Mouse (Mus musculus) stomach, embryonic 15.5 days (tissue): ENCODE data around the gene Eif4a2. TPM values are rescaled to one million over a fixed set of nuclear protein-coding genes. Genes with fewer than 3 reads are reported as not detected.

Source experiments
- ATAC-seq: fragments of 200-750 bp; cut with Nextera tagmentation; 2 replicates; pipeline ENCODE4 v1.8.0; 2017; ENCODE audit warnings: low read depth, moderate number of reproducible peaks, moderate TSS enrichment; ENCODE audit not compliant: insufficient read depth, low FRiP score
- H3K27ac ChIP-seq: fragments of 300-500 bp; sonication (generic); 2 replicates; pipeline ENCODE4 v1.5.1; 2015; ENCODE audit warnings: mild to moderate bottlenecking, inconsistent platforms
- H3K27me3 ChIP-seq: fragments of 300-500 bp; sonication (generic); replicated peaks from 2 replicates; pipeline ENCODE4 v1.6.1; 2015; ENCODE audit warnings: inconsistent platforms
- H3K36me3 ChIP-seq: fragments of 300-500 bp; sonication (generic); 2 replicates; pipeline ENCODE4 v1.6.1; 2015; ENCODE audit warnings: inconsistent platforms
- H3K4me1 ChIP-seq: fragments of 300-500 bp; sonication (generic); 2 replicates; pipeline ENCODE4 v1.6.1; 2015; ENCODE audit warnings: inconsistent platforms
- H3K4me2 ChIP-seq: fragments of 300-500 bp; sonication (generic); 2 replicates; pipeline ENCODE4 v1.6.1; 2015; ENCODE audit warnings: mild to moderate bottlenecking, inconsistent platforms
- H3K4me3 ChIP-seq: fragments of 300-500 bp; sonication (generic); replicated peaks from 2 replicates; pipeline ENCODE4 v1.5.1; 2015; ENCODE audit warnings: inconsistent platforms
- H3K9ac ChIP-seq: fragments of 300-500 bp; sonication (generic); 2 replicates; pipeline ENCODE4 v1.6.1; 2015; ENCODE audit warnings: inconsistent platforms
- H3K9me3 ChIP-seq: fragments of 300-500 bp; sonication (generic); 2 replicates; pipeline ENCODE4 v1.6.1; 2016; ENCODE audit warnings: inconsistent platforms
- WGBS: fragments of 180-500 bp; shearing (Covaris S2); methylation state at CpG from one replicate; pipeline ENCODE4 v1.1.7; 2015; 5-methylcytosine and 5-hydroxymethylcytosine counted together
- microRNA-seq: library from miRNA; unstranded; fragments of <30 nt; microRNA quantifications from one replicate; pipeline ENCODE4, GENCODE M21; 2016
- polyA plus RNA-seq: library from polyadenylated mRNA; unstranded; fragments of >200 nt; fragmentation: Nextera tagmentation; extraction: Ambion mirVana; gene quantifications from 2 replicates; pipeline ENCODE4 v1.2.1, GENCODE M21; 2015

The Eif4a2 gene
- polyA plus RNA-seq, 1 experiment from 2014 or later: 224 TPM

DNA sequence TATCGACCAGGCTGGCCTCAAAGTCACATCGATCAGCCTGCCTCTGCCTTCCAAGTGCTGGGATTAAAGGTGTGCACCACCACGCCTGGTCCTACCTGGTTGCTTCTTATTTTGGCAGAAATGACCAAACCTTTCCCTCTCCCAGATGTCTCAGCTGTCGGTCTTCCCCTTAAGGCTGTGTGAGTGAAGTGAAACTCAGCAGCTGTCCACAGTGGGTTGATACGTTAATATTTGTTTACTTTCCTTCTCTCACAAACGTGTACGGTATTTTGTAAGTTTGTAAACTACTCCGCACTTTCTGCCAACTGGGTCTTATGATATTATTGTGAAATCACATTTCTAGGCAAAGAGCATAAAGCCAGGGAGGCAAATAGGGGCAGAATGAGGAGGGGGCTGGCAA is 42.2 kb downstream of the Eif4a2 start:
- Histone ChIP-seq H3K36me3 (no peaks in the 10 kb centered on the region), H3K9ac (no peak overlapping the region), H3K27ac (no peak overlapping the region), H3K4me1 (no peaks in the 10 kb centered on the region), H3K4me2 (no peak overlapping the region), H3K9me3 (no peaks in the 10 kb centered on the region), H3K4me3 (no peak overlapping the region), H3K27me3 (no peaks in the 10 kb centered on the region)
- WGBS: 54% methylated on average over 8 of the region's 8 CpGs
- no peak for ATAC-seq

- WGBS: 15% methylated on average over 2 of the region's 2 CpGs
- no peak overlapping the region for H3K9ac ChIP-seq
- H3K27ac ChIP-seq: no peak overlapping the region
These were observed 44.2 kb downstream of the Eif4a2 start for GRCm38 (mm10) chr16:23151423-23151822.

DNA sequence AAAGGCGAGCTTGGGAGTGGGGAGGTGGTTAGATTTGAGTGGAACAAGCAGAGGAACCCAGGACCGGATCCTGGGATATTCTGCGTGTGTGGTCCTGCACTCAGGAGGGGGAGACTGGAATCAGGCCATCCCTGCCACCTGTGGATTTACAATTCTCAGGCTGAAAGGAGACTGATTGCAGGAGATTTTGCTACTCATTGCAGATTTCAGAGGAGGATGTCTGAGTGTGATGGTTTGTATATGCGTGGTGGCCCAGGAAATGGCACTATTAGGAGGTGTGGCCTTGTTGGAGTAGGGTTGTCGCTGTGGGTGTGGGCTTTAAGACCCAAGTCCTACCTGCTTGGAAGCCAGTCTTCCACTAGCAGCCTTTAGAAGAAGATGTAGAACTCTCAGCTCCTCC is 47.0 kb downstream of the Eif4a2 start:
- Histone ChIP-seq H3K9ac (no peak overlapping the region), H3K4me2 (no peak overlapping the region), H3K4me3 (no peak overlapping the region), H3K36me3 (no peaks in the 10 kb centered on the region), H3K9me3 (no peaks in the 10 kb centered on the region), H3K27ac (no peak overlapping the region), H3K27me3 (no peaks in the 10 kb centered on the region), H3K4me1 (no peaks in the 10 kb centered on the region)
- 67% methylated on average over 5 of the region's 5 CpGs for WGBS
- ATAC-seq: no peak

More at GRCm38 (mm10) chr16:23151423-23151822, 44.2 kb downstream of the Eif4a2 start:
- no peaks in the 10 kb centered on the region for H3K36me3 ChIP-seq
- H3K4me2 ChIP-seq: no peak overlapping the region
- no peak; the same call in 1 of the 2 replicates for ATAC-seq
- H3K4me3 ChIP-seq: no peak overlapping the region
- H3K27me3 ChIP-seq: no peaks in the 10 kb centered on the region
- no peaks in the 10 kb centered on the region for H3K9me3 ChIP-seq
- no peaks in the 10 kb centered on the region for H3K4me1 ChIP-seq

DNA sequence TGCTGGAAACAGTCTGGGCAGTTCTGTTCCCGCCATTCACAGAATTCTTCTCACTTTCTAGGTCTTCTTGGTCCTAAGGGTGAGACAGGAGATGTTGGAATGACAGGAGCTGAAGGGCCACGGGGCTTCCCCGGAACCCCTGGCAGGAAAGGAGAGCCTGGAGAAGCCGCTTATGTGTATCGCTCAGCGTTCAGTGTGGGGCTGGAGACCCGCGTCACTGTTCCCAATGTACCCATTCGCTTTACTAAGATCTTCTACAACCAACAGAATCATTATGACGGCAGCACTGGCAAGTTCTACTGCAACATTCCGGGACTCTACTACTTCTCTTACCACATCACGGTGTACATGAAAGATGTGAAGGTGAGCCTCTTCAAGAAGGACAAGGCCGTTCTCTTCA is 49.8 kb downstream of the Eif4a2 start:
- no peak overlapping the region for H3K4me3 ChIP-seq
- H3K9me3 ChIP-seq: no peaks in the 10 kb centered on the region
- H3K27me3 ChIP-seq: no peaks in the 10 kb centered on the region
- H3K4me2 ChIP-seq: no peak overlapping the region
- 92% methylated on average over 13 of the region's 13 CpGs for WGBS
- H3K36me3 ChIP-seq: no peaks in the 10 kb centered on the region
- no peaks in the 10 kb centered on the region for H3K4me1 ChIP-seq
- no peak overlapping the region for H3K27ac ChIP-seq
- no peak for ATAC-seq
- no peak overlapping the region for H3K9ac ChIP-seq

DNA sequence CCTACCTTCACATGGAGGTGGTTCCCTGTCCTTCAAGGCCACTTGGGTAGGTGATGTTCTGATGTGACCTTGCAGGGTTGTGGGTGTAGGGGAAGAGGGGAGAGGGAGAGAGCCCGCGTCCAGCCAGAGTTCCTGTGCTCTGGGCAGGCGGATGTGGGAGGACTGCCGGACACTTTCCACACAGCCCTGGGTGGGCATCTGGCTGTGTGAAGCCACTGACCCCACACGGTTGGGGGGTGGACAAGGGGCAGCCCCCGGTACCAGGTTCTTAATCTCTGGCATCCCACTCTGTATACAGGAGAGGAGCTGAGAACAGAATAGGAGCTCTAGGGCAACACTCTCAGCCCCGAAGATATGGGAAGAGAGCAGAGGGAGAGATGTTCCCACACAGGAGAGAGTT is 51.0 kb downstream of the Eif4a2 start:
- Histone ChIP-seq H3K9ac (no peak overlapping the region), H3K27me3 (no peaks in the 10 kb centered on the region), H3K4me3 (no peak overlapping the region), H3K36me3 (no peaks in the 10 kb centered on the region), H3K4me1 (no peaks in the 10 kb centered on the region), H3K9me3 (no peaks in the 10 kb centered on the region), H3K4me2 (no peak overlapping the region), H3K27ac (no peak overlapping the region)
- no peak for ATAC-seq
- 87% methylated on average over 7 of the region's 7 CpGs for WGBS

DNA sequence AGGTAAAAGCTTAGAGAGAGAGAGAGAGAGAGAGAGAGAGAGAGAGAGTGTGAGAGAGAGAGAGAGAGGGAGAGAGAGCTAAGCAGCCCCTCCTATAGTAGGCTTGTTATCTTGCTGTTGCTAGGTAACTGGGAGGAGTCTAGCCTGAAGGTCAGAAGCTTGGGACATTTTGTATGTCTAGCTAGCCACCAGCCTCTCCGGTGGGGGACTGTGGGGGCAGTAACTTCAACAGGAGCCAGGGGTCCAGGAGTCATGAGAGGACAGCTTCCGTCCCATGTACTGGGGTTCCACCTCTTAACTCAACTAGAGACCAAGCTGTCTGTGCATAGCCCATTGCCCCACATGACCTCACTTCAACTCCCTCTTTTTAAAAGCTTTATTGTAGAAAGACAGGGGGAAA is 51.7 kb downstream of the Eif4a2 start:
- no peak for ATAC-seq
- Histone ChIP-seq H3K4me2 (no peak overlapping the region), H3K4me1 (no peaks in the 10 kb centered on the region), H3K27me3 (no peaks in the 10 kb centered on the region), H3K36me3 (no peaks in the 10 kb centered on the region), H3K9me3 (no peaks in the 10 kb centered on the region), H3K4me3 (no peak overlapping the region), H3K27ac (no peak overlapping the region), H3K9ac (no peak overlapping the region)
- WGBS: 33% methylated on average over 2 of the region's 2 CpGs

- Histone ChIP-seq H3K4me2 (no peak overlapping the region), H3K36me3 (no peaks in the 10 kb centered on the region), H3K27ac (no peak overlapping the region), H3K4me3 (no peak overlapping the region), H3K4me1 (no peaks in the 10 kb centered on the region), H3K9ac (no peak overlapping the region), H3K9me3 (no peaks in the 10 kb centered on the region), H3K27me3 (no peaks in the 10 kb centered on the region)
- WGBS: 36% methylated on average over 2 of the region's 2 CpGs
- no peak for ATAC-seq
These were observed 52.5 kb downstream of the Eif4a2 start for GRCm38 (mm10) chr16:23159749-23160148.

DNA sequence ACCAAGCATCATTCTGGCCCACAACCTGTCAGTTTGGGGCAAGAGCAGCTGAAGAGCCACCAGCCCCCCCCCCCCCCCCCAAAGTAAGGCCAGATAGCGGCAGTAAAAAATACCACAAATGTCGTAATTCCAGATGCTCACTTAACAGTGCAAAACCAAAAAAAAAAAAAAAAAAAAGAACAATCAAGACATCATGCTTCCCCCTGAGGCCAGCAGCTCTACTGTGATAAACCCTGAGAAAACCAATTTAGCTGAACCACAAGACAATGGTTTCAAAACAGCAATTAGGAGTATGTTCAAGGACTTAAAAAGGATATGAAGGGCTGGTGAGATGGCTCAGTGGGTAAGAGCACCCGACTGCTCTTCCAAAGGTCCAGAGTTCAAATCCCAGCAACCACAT is 54.9 kb downstream of the Eif4a2 start:
- WGBS: 82% methylated on average over 3 of the region's 3 CpGs
- Histone ChIP-seq H3K36me3 (no peaks in the 10 kb centered on the region), H3K9me3 (no peaks in the 10 kb centered on the region), H3K4me3 (no peak overlapping the region), H3K4me1 (no peaks in the 10 kb centered on the region), H3K4me2 (no peak overlapping the region), H3K27me3 (no peaks in the 10 kb centered on the region), H3K9ac (no peak overlapping the region), H3K27ac (no peak overlapping the region)
- no peak for ATAC-seq

Small RNA genes lying within 50 kb of the gene (microRNA-seq; reads per million reads assigned to microRNA genes)
- gene Gm49346: not detected

Other genes with a start within 250 kb of the Eif4a2 start
- gene Tbccd1, start 249.8 kb upstream of the Eif4a2 start, polyA plus RNA-seq: 32.3 and 34.2 TPM in 2 replicates
- gene Dnajb11, start 249.6 kb upstream of the Eif4a2 start, polyA plus RNA-seq: 113 and 129 TPM in 2 replicates
- gene Ahsg, start 216.2 kb upstream of the Eif4a2 start, polyA plus RNA-seq: 32.5 and 114 TPM in 2 replicates
- gene Fetub, start 189.1 kb upstream of the Eif4a2 start, polyA plus RNA-seq: 0.24 and 0.72 TPM in 2 replicates
- 0.12 TPM in 1 of 2 replicates, not detected in the other for gene Hrg, start 156.4 kb upstream of the Eif4a2 start, polyA plus RNA-seq
- 0.50 and 2.0 TPM in 2 replicates for gene Kng2, start 78.0 kb upstream of the Eif4a2 start, polyA plus RNA-seq
- gene Kng1, start 49.6 kb upstream of the Eif4a2 start, polyA plus RNA-seq: 12.3 and 42.4 TPM in 2 replicates
- gene Rfc4, start 20.3 kb downstream of the Eif4a2 start, polyA plus RNA-seq: 109 and 117 TPM in 2 replicates
- gene Adipoq, start 39.1 kb downstream of the Eif4a2 start, polyA plus RNA-seq: 0.10 TPM in 1 of 2 replicates, not detected in the other
- 16.3 and 18.0 TPM in 2 replicates for gene St6gal1, start 117.3 kb downstream of the Eif4a2 start, polyA plus RNA-seq